Mouse (Mus musculus): ENCODE measurements at regions not wholly inside any gene's neighbourhood (a gene's known extent, or its start where the extent isn't known, plus 50 kb on each side); places are given as distances from the start of the nearest gene placed in this dataset.
A peak's percentile ranks its signal among the peaks of the same experiment; 100 is the strongest.

- DNase-seq (ENCODE audit: low spot score in 2 of 2): peak; percentile 2 to 49
- intact Hi-C loops (cut with DNase I): no loop called here
These were observed 1481.7 kb upstream of the Jmjd1c start for GRCm38 (mm10) chr10:65614204-65614603.

All from left cerebral cortex, postnatal 25 days (tissue).